Mouse (Mus musculus) limb, embryonic 14.5 days (tissue): Measurements from ENCODE around the gene Dtymk. TPM values are rescaled to one million over a fixed set of nuclear protein-coding genes. Genes with fewer than 3 reads are reported as not detected.

Experiments
- ATAC-seq: fragments of 200-750 bp; cut with Nextera tagmentation; 2 replicates; pipeline ENCODE4 v1.8.0; 2017; ENCODE audit warnings: low read depth, moderate number of reproducible peaks, moderate TSS enrichment; ENCODE audit not compliant: low FRiP score
- DNase-seq: peaks from one replicate; pipeline ENCODE4 v3.0.0-alpha.2; 2015; ENCODE audit warnings: low spot score
- H3K27ac ChIP-seq: fragments of 300-500 bp; sonication (generic); replicated peaks from 2 replicates; pipeline ENCODE4 v1.5.1; 2014; ENCODE audit warnings: low read depth, mild to moderate bottlenecking, low read length, moderate library complexity, mixed read lengths
- H3K27me3 ChIP-seq: fragments of 300-500 bp; sonication (generic); 2 replicates; pipeline ENCODE4 v1.6.1; 2014; ENCODE audit warnings: low read length, mixed read lengths; ENCODE audit not compliant: control insufficient read depth, insufficient read depth
- H3K36me3 ChIP-seq: fragments of 300-500 bp; sonication (generic); 2 replicates; pipeline ENCODE4 v1.6.1; 2014; ENCODE audit warnings: mild to moderate bottlenecking, low read length, moderate library complexity, mixed read lengths; ENCODE audit not compliant: control insufficient read depth, insufficient read depth
- H3K4me1 ChIP-seq: fragments of 300-500 bp; sonication (generic); 2 replicates; pipeline ENCODE4 v1.6.1; 2014; ENCODE audit warnings: antibody characterized with exemption, low read length, mixed read lengths; ENCODE audit not compliant: control insufficient read depth, insufficient read depth
- H3K4me2 ChIP-seq: fragments of 300-500 bp; sonication (generic); replicated peaks from 2 replicates; pipeline ENCODE4 v1.6.1; 2014; ENCODE audit warnings: low read depth, mild to moderate bottlenecking, low read length, moderate library complexity; ENCODE audit not compliant: severe bottlenecking
- H3K4me3 ChIP-seq: fragments of 300-500 bp; sonication (generic); replicated peaks from 2 replicates; pipeline ENCODE4 v1.5.1; 2014; ENCODE audit warnings: low read length
- H3K9ac ChIP-seq: fragments of 300-500 bp; sonication (generic); 2 replicates; pipeline ENCODE4 v1.6.1; 2014; ENCODE audit warnings: mild to moderate bottlenecking, low read depth, low read length, moderate library complexity; ENCODE audit not compliant: severe bottlenecking
- H3K9me3 ChIP-seq: fragments of 300-500 bp; sonication (generic); 2 replicates; pipeline ENCODE4 v1.6.1; 2016; ENCODE audit warnings: low read length; ENCODE audit not compliant: control insufficient read depth
- POLR2A ChIP-seq: fragments of 200-500 bp; IDR thresholded peaks from 2 replicates; pipeline ENCODE4 v1.8.0; 2012; ENCODE audit warnings: inconsistent platforms, mild to moderate bottlenecking, moderate library complexity, borderline replicate concordance; ENCODE audit not compliant: insufficient read depth, insufficient read length; ENCODE audit errors: extremely low read depth
- WGBS: fragments of 180-500 bp; shearing (Covaris S2); extraction: QIAGEN DNeasy Blood & Tissue Kit; methylation state at CpG from one replicate; pipeline ENCODE4 v1.1.7; 2014; 5-methylcytosine and 5-hydroxymethylcytosine counted together
- polyA plus RNA-seq, 2 experiments: library from polyadenylated mRNA; depleted of rRNA in 1 of 2; stranded (reverse) in 1 of 2; unstranded in 1 of 2; fragments of >200 nt; fragmentation: Nextera tagmentation in 1 of 2; extraction: Ambion mirVana in 1 of 2; gene quantifications; 2 replicates each; pipeline versions ENCODE4 v1.2.1 to v1.2.3; 2012 to 2014

The Dtymk gene
- polyA plus RNA-seq, 2 experiments: 246 to 279 TPM

DNA sequence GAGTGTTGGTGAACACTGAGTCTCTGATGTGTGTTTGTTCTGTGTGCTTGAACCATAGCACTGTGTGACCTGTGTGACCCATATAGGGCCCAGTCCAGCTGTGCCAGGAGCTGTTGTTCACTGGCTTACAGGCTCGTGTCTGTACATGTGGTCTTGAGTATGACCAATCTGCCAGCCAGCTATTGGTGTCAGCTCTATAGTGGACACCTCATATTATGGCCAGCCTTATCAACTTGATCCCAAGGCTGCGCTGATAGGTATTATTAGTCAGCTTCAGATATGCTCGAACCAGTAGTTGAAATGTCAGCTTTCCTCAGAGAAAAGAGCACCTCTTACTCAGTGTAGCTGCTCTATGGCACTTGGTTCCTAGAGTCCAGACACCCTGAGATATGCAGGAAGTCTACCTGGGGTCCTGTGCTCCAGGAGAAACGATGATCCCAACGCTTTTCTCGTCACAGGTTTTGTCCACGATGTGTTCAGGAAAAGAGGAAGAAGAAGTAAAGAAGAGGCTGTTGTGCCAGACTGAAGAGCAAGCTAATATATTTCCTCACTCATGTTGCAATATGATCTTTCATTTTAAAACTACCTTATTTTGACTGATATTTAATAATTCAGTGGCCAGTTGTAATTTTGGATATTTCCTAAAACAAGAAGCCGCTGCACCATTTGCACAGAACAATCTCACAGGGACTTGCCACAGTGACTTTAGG is 16.2 kb upstream of the Dtymk start:
- H3K27ac ChIP-seq: no peak overlapping the region
- H3K4me1 ChIP-seq: no peaks in the 10 kb centered on the region
- WGBS: 92% methylated on average over 8 of the region's 8 CpGs
- H3K4me3 ChIP-seq: no peak overlapping the region
- DNase-seq (no peak), ATAC-seq (no peak)
- no peak for TF ChIP-seq POLR2A
- no peaks in the 10 kb centered on the region for H3K27me3 ChIP-seq
- H3K9ac ChIP-seq: no peak overlapping the region
- no peak overlapping the region for H3K4me2 ChIP-seq
- H3K36me3 ChIP-seq: peaks cover 82% of the 10 kb centered on the region
- no peaks in the 10 kb centered on the region for H3K9me3 ChIP-seq

- no peaks in the 10 kb centered on the region for H3K27me3 ChIP-seq
- no peak overlapping the region for H3K4me2 ChIP-seq
- 94% methylated on average over 8 of the region's 8 CpGs for WGBS
- DNase-seq (no peak), ATAC-seq (no peak)
- TF ChIP-seq POLR2A: no peak
- no peak overlapping the region for H3K4me3 ChIP-seq
- H3K9ac ChIP-seq: no peak overlapping the region
- H3K4me1 ChIP-seq: no peaks in the 10 kb centered on the region
- H3K36me3 ChIP-seq: peaks cover 88% of the 10 kb centered on the region
- H3K27ac ChIP-seq: no peak overlapping the region
- H3K9me3 ChIP-seq: no peaks in the 10 kb centered on the region
Measured at GRCm38 (mm10) chr1:93811495-93812039, 9.8 kb upstream of the Dtymk start.

DNA sequence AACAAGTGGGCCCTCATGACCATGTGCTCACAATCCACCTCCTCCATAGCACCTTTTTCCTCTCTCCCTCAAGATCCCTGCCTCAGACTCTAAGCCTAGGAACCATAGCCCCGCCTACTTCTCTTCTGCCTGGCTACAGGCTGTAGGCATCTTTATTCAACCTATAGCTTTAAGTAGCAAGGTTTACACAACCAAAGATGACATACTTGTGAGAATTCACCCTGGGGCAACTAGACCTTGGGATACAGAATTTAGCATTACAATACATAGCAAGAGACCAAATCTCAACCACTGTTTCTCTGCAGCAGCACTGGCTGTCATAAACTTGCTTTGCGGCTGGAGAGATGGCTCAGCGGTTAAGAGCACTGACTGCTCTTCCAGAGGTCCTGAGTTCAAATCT is 8.3 kb upstream of the Dtymk start:
- Histone ChIP-seq H3K4me2 (no peak overlapping the region), H3K36me3 (peaks cover 82% of the 10 kb centered on the region), H3K27ac (no peak overlapping the region), H3K9me3 (no peaks in the 10 kb centered on the region), H3K4me3 (no peak overlapping the region), H3K27me3 (no peaks in the 10 kb centered on the region), H3K4me1 (no peaks in the 10 kb centered on the region), H3K9ac (no peak overlapping the region)
- no peak for ATAC-seq
- TF ChIP-seq POLR2A: no peak
- 94% methylated on average over 3 of the region's 3 CpGs for WGBS
- no peak for DNase-seq

DNA sequence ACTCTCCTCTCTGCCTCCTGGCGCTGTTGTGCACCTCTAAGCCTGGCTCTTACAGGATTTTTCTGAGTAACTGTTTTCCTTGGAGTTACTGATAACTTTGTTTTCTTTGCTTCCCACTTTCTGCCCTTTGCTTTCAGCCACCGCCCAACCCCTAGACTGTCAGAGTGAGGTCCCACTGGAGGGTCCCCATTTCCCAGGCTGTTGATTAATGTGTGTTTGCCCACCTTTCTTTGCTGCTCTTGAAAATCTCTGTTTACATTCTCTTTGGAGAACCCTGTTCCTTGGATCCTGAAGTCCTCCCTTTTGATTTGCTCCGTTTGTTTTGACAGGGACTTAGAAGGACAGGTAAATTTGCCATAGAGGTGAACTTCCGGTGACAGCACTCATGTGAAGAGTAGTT is 7.1 kb upstream of the Dtymk start:
- Histone ChIP-seq H3K4me1 (peaks cover 6% of the 10 kb centered on the region), H3K27ac (no peak overlapping the region), H3K36me3 (peaks cover 71% of the 10 kb centered on the region), H3K27me3 (no peaks in the 10 kb centered on the region), H3K4me2 (no peak overlapping the region), H3K4me3 (no peak overlapping the region), H3K9ac (no peak overlapping the region), H3K9me3 (no peaks in the 10 kb centered on the region)
- ATAC-seq (no peak), DNase-seq (no peak)
- TF ChIP-seq POLR2A: no peak
- WGBS: 93% methylated on average over 4 of the region's 4 CpGs

- peaks cover 22% of the 10 kb centered on the region for H3K4me1 ChIP-seq
- H3K27me3 ChIP-seq: no peaks in the 10 kb centered on the region
- no peak for ATAC-seq
- WGBS: 81% methylated on average over 5 of the region's 5 CpGs
- H3K9ac ChIP-seq: no peak overlapping the region
- TF ChIP-seq POLR2A: no peak
- DNase-seq: no peak
- peaks cover 43% of the 10 kb centered on the region for H3K36me3 ChIP-seq
- H3K27ac ChIP-seq: no peak overlapping the region
- no peak overlapping the region for H3K4me3 ChIP-seq
- H3K4me2 ChIP-seq: no peak overlapping the region
- H3K9me3 ChIP-seq: no peaks in the 10 kb centered on the region
Measured at GRCm38 (mm10) chr1:93805221-93805951, 3.7 kb upstream of the Dtymk start.
